Comparison of ENCODE assay signal across 18 mouse cellular contexts in the genomic region with DNA sequence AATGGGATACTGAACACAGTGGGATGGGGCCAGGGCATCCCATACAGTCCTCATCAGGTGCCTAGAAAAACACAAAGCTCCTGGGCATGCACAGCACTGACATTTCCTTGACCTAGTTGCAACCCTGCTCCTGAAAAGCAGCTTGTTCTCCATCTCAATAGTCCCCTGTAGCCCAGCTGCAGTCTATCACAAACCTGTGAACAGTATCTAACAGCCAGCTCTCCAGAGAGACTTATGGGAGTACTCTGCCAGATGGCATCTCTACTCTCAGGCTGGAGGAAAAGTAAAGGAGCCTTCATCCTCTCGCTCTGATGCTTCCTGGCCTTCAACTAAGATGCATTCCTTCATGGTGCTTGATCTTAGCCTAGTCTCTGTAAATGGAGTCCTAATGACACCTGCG.
"Had no signal": no experiment of that assay in that cellular context is flagged by ENCODE, and none has a peak within 500 bp of the region (broad histone marks: within the 10 kb centered on the region; RNA-seq: fewer than 3 reads in every experiment).

No protein-coding gene starts in this region.

- DNase-seq: liver, postnatal 0 days; lung, adult 2 months; lung, postnatal 14 days; lung, postnatal 36 days; retina, postnatal 1 day; right cerebral cortex, postnatal 25 days; right cerebral cortex, postnatal 4 days; spleen, adult 18-20 months; thymus, adult 18-20 months; thymus, postnatal 14 days; thymus, postnatal 36 days had no signal

- H3K4me3 ChIP-seq: lung, embryonic 15.5 days; megakaryocyte, embryonic 14.5 days; midbrain, embryonic 13.5 days; midbrain, embryonic 15.5 days; neural tube, embryonic 12.5 days had no signal

- ATAC-seq: liver, postnatal 0 days; lung, postnatal 0 days; midbrain, embryonic 13.5 days; midbrain, embryonic 15.5 days had no signal

- H3K27ac ChIP-seq: lung, embryonic 15.5 days; macrophage; midbrain, embryonic 13.5 days; midbrain, embryonic 15.5 days; neural tube, embryonic 12.5 days had no signal
